Mouse (Mus musculus): Measurements from ENCODE around the gene Rnf169. TPM values are rescaled to one million over a fixed set of nuclear protein-coding genes. Genes with fewer than 3 reads are reported as not detected.

The Rnf169 gene
- polyA plus RNA-seq (2017; shearing (Covaris generic)), result 10 to 100 TPM in 1 of 3 experiments, 1 to 10 TPM in 2; 5.3 to 10.6 (median 8.4) TPM

DNA sequence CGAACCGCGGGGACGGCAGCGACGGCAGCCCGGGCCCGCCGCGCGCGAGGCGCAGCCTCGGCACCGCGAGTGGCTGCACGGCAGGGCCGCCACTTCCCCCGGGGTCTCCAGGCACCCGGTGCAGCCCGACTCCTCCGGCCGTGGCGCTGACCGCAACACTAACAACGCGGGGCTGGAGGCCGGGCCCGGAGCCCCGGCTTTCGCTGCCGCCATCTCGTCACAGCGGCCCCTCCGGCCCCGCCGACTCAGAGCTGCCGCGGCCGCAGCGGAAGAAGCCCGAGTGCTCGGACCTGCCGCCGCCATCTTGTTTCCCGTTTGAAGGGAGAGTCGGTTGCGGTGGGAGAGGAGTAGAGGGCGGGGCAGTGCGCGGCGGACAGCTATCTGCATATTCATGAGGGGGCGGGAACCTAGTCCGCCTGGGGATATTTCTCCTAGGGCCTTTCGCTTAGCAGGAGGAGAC is at the start of gene Rnf169:
Gene Rnf169, minus strand, starts transcription at position 317 of the 460 bp plus-strand sequence.
- peak; percentile 97 for ATAC-seq

DNA sequence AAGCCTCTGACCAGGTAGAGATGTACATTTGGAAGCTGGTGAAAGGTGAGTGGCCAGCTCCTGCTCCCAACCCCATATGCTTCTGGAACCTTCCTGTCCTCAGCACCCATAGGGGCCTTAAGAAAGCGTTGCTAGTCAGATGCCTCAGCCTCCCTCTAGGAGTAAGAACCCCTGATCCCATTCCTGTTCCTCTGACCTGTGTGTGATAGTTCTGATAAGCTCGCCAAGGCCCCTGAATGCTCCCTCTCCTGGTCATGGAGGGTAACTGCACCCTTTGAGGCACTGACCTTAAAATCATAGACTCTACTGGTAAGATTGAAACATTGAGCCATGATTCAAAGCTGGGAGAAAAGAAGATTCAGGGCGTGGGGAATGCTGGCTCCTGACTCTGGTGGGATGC is 49.1 kb upstream of the Rnf169 start:
- no peak for ATAC-seq

DNA sequence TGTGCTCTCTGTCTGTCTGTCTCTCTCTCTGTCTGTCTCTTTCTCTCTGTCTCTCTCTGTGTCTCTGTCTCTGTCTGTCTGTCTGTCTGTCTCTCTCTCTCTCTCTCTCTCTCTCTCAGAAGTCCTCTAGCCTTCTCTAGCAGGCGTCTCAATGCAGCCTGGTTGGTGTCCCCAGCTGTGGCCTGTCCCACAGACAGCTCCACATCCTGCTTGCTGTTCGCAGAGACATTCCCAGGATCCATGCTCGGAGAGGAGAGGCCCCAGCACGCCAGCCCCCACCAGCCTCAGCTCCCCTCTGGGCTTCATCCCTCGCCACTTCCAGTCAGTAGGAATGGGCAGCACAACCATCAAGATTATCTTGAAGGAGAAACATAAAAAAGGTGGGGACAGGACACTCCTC is 47.1 kb upstream of the Rnf169 start:
- ATAC-seq, result no peak

DNA sequence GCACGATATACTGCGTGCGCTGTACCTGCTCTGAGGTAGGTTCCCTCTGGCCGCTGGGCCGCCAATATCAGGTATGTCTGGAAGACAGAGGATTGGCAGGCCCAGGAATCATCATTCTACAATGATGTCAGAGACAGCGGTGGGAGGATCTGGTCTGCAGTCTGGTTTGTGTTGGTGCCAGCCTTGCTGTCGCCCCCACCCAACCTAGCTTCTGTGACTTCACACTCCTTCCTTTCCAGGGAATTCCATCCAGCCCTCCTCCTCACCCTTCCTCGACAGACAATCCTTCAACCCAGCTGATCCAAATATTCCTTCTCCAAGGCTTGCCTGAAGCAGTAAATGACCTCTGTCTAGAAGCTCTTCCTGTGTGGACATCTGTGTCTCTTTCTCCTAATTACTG is 36.8 kb upstream of the Rnf169 start:
- ATAC-seq, result no peak

DNA sequence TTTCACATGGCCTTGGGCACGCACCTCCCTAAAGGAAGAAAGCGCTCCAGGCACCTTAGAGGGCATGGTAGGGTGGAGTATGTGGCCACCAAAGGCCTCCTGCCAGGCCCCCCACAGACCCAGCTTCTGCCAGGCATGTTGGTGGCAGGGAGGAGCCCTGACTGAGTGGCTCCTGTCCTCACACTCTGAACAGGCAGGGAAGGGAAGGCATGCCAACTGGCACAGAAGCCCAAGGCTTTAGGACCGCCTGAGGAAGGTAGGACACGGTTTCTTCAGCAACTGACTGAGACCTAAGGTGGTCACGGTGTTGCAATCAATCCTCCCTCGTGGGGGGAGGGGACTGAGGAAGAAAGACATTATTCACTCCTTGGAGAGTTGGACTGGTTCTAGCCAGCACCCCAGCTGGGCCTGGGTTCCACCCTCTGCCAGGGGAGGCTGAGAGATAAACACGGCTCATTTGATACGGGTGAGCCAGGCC is 33.9 kb upstream of the Rnf169 start:
- ATAC-seq, result no peak

DNA sequence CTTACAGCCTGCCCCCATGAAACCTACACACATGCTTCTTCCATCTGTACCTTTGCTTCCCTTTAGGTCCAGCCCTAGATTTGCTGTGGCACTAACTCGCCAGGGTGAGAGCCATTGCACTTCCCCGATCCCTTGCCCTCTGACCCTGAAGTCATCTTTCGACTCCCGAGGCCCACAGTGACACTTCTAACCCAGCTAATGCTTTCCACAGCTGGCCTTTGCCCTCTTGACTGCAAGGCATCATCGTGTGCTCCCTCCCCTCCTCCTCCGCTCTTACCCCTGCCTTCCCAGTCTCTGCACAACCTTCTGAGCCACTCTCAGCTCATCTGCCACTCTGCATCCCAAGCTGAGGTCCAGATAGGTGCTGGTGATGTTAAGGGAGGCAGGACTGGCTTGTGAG is 32.3 kb upstream of the Rnf169 start:
- no peak for ATAC-seq

DNA sequence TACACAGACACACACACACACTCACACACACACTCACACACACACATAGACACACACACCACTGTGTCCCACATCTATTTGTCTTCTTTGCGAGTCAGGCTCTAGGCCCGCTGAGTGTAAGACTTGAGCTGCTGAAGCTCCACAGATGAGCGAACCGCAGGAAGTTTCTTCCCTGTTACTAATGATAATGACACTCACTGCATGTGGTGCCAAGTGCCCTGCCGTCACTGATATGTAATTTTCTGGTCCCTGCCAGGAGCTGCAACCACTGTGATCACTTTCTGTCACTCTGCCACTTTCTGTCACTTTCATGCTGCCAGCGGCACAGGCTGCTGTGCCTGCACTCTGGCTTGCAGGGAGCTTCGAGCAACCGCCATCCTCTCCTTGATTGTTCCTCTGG is 31.8 kb upstream of the Rnf169 start:
- ATAC-seq, result no peak

DNA sequence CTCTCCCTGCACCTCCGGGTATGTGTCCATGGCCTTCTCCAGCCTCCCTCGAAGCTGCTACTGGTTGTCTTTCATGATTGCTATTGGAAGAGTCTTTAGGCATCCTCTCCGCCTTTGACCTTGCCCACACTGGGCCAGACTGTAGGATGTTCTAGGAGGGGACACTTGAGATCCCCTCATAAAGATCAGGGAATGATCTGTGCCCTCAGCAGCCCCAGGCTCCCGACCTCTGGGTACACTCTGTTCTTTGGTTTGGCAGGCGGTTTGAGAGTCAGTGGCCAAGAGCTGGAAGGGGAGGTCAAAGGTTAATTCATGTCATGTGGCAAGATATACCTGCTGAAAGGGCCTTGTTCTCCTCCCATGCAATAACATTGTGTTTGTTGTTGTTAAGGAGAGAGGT is 30.5 kb upstream of the Rnf169 start:
- no peak for ATAC-seq

DNA sequence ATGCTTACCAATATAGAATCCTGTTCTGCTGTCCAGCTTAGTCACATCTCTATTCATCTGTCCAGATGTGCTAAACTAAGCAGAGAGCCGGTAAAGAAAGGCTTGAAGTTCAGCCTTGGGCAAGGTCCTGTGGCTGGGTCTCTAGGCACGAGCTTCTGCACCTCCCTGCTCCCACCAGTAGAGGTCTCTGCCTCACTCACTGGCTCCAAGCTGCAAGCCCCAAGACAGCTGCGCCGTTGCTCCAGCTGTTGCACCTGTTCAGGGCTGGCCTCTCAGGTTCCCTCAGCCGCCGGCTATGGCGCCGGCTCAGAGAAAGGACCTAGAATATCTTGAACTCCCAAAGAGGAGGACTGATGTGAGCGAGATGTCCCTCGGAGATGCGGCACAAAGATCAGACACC is 29.4 kb upstream of the Rnf169 start:
- peak; percentile 70 for ATAC-seq

DNA sequence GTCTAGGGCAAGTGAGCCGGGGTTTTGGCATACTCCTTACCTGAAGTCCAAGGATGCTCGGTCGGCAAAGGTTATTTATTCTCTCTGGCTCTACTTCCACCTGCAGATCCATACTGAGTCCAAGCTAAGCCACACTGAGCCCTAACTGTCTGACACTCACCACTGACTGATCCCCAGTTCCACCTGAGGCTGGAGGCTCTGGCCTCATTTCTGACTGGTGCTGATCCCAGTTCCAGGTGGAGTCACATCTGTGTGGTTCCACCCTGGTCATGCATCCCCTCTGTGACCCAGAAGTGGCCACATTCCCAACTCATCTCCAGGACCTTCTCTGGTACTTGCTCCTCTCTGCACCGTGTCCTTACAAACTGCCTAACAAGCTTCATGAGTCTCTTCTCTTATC is 28.5 kb upstream of the Rnf169 start:
- no peak for ATAC-seq

DNA sequence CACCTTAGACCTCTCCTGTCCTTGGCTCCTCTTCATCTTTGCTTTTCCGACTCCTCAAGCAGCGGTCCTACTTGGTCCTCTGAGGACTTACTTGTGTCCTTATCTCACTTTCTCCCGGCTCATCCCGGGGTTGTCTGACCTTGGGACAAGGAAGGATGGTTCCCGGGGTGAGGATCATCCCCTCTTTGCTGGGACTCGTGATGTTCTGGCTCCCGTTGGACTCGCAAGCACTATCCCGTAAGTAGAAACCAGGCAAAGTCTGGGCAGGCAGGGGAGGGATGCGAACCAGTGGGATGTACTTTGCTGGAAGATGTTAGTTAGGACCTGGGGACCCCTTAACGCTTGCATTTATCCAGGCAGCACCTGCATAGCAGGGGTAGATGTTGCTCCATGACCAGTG is 26.2 kb upstream of the Rnf169 start:
- ATAC-seq, result no peak

DNA sequence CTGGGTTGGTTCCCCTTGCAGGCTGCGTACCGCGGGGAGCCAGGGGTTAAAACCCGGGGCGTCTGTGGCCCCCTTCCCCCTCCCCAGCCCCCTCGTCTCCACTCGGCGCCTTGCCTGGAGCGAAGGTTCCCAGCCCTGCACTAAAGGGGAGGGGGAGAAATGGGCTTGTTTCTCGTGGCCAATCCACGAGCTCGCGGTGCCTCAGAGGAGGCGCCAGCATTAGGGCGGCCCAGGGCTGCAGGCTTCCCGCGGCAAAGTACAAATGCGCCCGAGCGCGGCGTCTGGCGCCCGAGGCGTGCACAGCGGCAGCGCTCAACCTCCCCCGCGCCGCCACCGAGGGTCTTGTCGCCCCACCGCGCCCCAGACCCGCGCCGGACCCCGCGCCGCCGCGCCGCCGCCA is 25.5 kb upstream of the Rnf169 start, which contains the start of gene Chrdl2:
Gene Chrdl2, plus strand, starts transcription at position 383 of the 400 bp plus-strand sequence.
- no peak for ATAC-seq

DNA sequence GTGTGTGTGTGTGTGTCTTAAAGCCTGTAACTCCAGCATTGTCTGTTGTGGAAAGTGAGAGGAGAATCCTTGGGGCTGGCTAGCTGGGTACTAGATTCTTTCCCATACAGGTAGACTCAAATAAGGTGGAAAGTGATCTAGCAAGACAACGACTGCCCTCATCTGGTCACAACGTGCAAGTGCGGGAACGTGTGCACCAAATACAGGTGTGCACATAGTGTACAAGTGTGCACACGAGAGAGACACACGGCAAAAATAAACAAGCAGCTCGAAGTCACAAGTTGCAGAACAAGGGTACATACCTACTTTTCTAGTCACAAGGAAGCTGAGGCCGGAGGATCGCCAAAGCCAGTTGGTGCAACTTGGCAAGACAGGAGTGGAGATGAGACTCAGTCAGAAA is 23.5 kb upstream of the Rnf169 start:
- ATAC-seq, result no peak

DNA sequence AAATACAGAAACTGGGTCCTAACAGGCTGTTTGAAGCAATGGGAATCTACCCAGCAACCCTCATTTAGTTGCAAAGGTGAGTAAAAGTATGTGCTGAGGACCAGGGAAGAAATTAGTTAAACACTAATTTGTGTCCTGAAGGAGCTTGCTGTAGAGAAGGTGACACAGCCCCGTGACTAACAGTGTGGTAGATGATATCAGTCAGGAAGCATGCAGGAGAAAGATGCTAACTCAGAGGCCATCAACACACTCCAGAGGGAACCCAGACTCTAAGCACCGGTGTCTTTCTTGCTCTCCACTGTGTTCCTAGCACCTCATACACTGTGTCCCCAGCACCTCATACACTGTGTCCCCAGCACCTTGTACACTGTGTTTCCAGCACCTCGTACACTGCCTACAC is 18.4 kb upstream of the Rnf169 start:
- no peak for ATAC-seq

DNA sequence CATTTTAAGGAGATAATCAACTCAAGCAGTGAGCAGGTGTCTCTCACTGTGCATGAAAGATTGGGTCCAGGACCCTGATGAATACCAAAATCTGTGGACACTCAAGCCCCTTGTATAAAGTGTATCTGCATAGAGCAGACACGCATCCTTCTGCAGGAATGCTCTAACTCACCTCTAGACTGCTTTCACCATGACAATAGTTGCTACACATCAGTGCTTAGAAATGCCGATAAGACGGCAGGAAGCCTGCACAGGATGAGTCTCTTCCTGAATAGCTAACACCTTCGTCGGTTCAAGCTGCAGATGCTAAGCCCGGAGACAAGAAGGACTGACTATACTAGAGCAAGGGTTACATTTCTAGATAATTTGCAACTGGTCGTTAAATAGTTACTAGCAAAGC is 14.9 kb upstream of the Rnf169 start:
- ATAC-seq, result no peak

DNA sequence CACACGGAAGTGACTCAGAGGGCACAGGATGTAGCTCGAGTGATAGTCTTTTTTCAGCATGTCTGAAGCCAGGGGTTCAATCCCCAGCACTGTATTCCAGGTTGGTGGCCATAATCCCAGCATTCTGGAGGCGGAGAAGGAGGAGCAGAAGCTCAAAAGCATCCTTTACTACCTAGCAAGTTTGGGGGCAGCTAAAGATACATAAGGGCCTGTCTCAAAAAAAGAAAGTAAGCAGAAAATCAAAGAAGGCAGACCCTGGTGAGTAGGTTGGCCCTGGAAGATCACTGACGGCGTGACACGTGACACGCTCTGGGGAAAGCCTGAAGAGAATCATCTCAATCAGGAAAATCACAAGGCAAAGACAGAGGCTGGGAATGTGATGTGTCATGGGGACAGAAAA is 12.9 kb upstream of the Rnf169 start:
- ATAC-seq, result no peak

DNA sequence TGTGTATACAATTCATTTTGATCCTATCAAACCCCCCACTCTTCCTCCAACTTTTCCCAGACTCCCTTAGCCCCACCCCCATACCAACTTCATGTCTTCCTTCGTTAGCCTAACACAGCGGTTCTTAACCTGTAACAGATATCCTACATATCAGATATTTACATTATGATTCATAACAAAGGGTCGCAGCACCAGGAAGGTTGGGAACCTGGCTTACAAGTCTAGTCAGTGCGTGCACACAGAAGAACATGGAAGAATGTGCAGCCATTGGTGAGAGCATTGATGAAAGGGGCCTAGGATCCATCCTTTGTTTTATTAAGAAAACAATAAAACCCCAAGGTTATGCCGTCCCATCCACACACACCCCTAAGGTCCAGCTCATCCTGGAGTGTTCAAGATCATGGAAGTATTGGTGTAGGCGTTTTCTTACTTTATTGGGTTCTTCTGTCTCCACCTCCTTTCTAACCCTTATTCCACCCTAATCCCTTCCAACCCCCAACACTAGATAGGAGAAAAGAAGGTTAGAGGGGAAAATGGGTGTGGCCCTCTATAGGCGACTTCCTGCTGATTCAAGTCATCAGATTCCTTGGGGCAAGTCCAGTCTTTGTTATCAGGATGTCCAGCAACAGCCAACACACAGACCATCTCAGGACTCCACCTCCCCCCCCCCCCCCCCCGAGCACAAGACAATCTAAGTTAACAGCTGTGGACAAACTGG is 10.9 kb upstream of the Rnf169 start:
- ATAC-seq, result no peak

DNA sequence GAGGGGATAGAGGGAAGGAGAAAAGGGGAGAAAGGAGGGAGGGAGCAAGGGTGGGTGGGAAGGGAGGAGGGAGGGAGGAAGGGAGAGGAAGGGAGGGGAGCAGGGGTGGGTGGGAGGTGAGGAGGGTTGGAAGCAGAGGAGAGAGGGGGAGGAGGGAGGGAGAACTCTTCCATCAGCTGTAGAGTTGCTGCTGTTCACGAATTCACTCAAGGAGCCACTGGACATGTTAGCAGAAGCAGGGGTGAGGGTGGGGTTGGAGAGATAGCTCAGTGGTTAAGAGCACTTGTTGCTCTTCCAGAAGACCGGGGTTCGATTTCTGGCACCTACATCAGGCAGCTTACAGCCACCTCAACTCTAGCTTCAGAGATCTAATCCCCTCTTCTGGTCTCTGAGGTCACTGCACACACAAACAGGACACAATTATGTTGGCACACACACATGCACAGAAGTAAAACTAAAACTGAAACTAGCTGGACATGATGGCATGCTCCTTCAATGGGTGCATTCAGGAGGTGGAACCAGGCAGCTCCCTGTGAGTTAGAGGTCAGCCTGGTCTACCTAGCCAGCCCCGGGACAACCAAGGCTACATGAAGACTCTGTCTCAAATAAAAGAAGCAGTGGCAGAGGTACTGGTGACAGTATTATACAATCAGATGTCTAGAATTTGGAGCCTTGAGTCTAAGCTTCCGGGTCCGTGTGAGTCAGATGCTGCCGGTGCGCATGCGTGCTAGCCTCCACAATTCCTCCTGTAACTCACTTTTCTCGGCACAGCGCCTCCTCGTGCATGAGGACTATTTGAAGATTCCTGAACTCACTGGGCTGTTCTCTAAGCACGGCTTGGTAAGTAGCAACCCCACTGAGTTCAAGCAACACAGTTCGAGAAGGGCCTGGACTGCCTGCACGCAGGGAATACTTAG is 9.9 kb upstream of the Rnf169 start:
- ATAC-seq, result no peak

DNA sequence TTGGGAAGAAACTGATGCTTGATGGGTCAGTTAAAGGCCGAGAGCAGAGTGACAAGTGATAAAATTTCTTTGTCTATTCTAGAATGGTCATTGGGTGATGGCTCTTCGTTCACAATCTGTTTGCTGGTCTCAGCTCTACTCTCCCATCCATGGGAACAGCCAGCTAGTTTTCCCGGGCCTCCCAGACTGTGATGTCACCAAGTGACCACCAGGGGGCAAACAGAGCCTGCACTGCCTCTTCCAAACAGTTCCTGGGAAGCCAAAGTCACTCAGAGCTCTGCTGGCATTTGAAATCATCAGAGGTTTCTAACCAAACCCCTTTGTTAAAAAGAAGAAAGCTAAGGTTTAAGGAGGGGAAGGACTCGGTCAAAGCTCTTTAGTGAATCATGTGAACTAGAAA is 8.5 kb upstream of the Rnf169 start:
- ATAC-seq, result no peak

DNA sequence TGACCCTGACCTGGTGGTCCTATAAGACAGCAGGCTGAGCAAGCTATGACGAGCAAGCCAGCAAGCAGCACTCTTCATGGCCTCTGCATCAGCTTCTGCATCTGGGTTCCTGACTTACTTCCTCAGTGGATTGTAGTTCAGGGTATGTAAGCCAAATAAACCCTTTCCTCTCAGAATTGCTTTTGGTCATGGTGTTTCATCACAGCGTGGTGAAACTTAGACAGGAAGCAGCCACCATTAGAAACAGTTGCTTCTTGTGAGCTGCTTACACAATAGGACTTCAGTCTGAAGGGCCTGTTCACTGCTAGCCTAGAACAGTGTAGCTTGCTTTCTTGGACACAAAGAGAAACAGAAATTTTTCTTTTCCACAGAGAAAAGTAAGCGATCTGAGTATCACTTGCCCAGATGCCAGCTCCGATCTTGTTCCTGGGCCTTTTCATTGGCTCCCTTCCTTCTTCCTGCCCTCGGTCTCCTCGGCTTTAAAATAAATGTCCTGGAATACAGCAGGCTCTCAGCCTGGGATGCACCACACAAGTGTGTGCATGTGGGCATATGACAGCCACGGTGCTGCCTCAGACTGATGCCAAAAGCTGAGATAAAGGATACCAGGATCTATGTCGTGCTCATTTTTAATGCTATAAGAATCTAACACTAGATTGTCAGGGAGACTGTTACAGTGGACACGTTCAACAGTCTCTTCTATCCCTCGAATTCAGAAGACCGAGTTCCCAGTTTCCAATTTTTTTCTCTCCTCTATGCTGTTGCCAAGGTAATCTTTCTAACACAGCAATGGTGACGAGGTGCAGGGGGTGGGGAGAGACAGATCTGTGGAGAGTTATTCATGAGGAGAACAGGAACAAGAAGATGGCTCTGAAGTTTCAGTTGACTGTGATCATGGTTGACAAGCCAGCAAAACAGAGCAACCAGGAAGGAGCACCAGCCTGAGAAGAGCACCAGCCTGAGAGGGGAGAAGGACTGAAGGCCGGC is 2.3 kb upstream of the Rnf169 start:
- ATAC-seq, result no peak

DNA sequence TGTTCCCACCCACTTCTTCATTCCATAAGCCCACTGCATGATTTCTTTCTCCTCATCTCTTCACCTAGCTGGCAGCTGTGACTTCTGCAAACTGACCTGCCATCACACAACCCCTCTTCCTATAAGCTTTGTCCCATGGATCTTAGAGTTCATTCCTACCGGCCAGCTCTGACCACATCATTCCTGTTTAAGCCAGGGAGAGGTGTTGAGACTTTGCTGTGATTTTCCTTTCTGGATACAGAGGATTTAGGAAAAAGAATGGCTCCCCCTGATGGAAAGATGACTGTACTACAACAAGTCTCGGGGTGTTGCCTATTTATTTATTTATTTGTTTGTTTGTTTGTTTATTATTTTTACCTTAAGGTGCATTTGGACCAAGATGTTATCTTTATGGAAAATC is 1.1 kb upstream of the Rnf169 start:
- ATAC-seq, result no peak

DNA sequence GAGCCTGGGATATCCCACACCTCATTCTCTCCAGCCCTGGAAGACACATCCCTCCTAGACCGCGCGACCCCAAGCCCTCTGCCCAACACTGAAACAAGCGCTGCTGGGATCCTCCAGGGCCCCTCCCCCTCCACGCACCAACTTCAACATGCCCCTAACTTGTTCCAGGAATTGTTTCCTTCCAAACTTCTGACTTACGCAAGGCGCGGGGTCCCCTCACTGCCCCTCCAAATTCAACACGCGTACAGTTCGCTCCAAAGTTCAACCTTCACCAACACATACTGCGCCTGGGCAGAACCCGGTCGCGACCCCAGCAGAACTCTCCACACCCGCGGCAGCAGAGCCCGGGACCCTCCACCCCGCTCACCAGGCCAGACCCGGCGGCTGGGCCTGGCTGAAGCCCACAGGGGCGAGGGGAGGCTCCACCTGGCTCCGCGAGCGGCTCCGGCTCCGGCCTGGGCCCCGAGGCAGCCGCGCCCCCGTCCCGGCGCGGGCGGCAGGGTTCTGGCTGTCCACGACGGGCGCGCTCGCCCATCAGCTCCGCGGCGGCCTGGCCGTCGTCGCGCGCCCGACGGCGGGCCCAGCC is 609 bp downstream of the Rnf169 start:
- ATAC-seq, result peak; percentile 35
